Comparison of ENCODE assay signal across 8 mouse cellular contexts in genomic region chr3:38849536-38849935, GRCm38 (mm10). TPM values are rescaled to one million over a fixed set of nuclear protein-coding genes. Genes with fewer than 3 reads are reported as not detected.
A peak's percentile ranks its signal among the peaks of the same experiment; 100 is the strongest.
DNase-seq lines count a peak whose midpoint lies in the region; ATAC-seq and TF ChIP-seq lines count a peak whose summit lies in the region.

No protein-coding gene starts in this region.

- no peak for ATAC-seq in midbrain, embryonic 11.5 days (ENCODE audit: low FRiP score)
- ATAC-seq in hindbrain, embryonic 16.5 days: peak; percentile 76; the same call in 1 of the 2 replicates
- ATAC-seq in liver, postnatal 0 days: no peak

- no peaks in the 10 kb centered on the region for H3K9me3 ChIP-seq in midbrain, embryonic 11.5 days (ENCODE audit: control insufficient read depth, low read length)
- no peaks in the 10 kb centered on the region for H3K9me3 ChIP-seq in midbrain, embryonic 10.5 days (replicated peaks)
- H3K9me3 ChIP-seq in hindbrain, embryonic 16.5 days (ENCODE audit: control insufficient read depth, low read length): no peaks in the 10 kb centered on the region
- H3K9me3 ChIP-seq in liver, postnatal 0 days (ENCODE audit: low read length): no peaks in the 10 kb centered on the region

- H3K4me2 ChIP-seq in midbrain, embryonic 11.5 days: no peak overlapping the region
- H3K4me2 ChIP-seq in hindbrain, embryonic 16.5 days (ENCODE audit: low read length): no peak overlapping the region
- H3K4me2 ChIP-seq in liver, postnatal 0 days (ENCODE audit: low read depth, low read length): no peak overlapping the region

- no peak overlapping the region for H3K27ac ChIP-seq in midbrain, embryonic 11.5 days (ENCODE audit: low read depth, low read length)
- H3K27ac ChIP-seq in midbrain, embryonic 10.5 days (replicated peaks): no peak overlapping the region
- H3K27ac ChIP-seq in hindbrain, embryonic 16.5 days (ENCODE audit: low read depth, low read length): no peak overlapping the region
- H3K27ac ChIP-seq in liver, postnatal 0 days (ENCODE audit: low read depth): no peak overlapping the region

- H3K27me3 ChIP-seq in midbrain, embryonic 11.5 days (ENCODE audit: control insufficient read depth, insufficient read depth, low read length): no peaks in the 10 kb centered on the region
- H3K27me3 ChIP-seq in midbrain, embryonic 10.5 days (ENCODE audit: low read depth, poor library complexity, severe bottlenecking): no peaks in the 10 kb centered on the region
- H3K27me3 ChIP-seq in hindbrain, embryonic 16.5 days (replicated peaks; ENCODE audit: control insufficient read depth, insufficient read depth, low read length): no peaks in the 10 kb centered on the region
- no peaks in the 10 kb centered on the region for H3K27me3 ChIP-seq in liver, postnatal 0 days (ENCODE audit: insufficient read depth, low read length)

- 36% methylated on average over 6 of the region's 6 CpGs for WGBS in midbrain, embryonic 11.5 days
- WGBS in midbrain, embryonic 10.5 days: 41% methylated on average over 6 of the region's 6 CpGs
- 31% methylated on average over 6 of the region's 6 CpGs for WGBS in hindbrain, embryonic 16.5 days
- 28% methylated on average over 6 of the region's 6 CpGs for WGBS in liver, postnatal 0 days (ENCODE audit: insufficient replicate concordance)

- H3K4me1 ChIP-seq in midbrain, embryonic 11.5 days (ENCODE audit: control insufficient read depth, insufficient read depth, low read length): no peaks in the 10 kb centered on the region
- peaks cover 22% of the 10 kb centered on the region for H3K4me1 ChIP-seq in midbrain, embryonic 10.5 days
- no peaks in the 10 kb centered on the region for H3K4me1 ChIP-seq in hindbrain, embryonic 16.5 days (ENCODE audit: control insufficient read depth, insufficient read depth, low read depth, low read length)
- no peaks in the 10 kb centered on the region for H3K4me1 ChIP-seq in liver, postnatal 0 days (ENCODE audit: insufficient read depth)

- H3K4me3 ChIP-seq in midbrain, embryonic 11.5 days (ENCODE audit: low read depth, low read length): no peak overlapping the region
- H3K4me3 ChIP-seq in midbrain, embryonic 10.5 days: no peak overlapping the region
- H3K4me3 ChIP-seq in hindbrain, embryonic 16.5 days (ENCODE audit: low read length): no peak overlapping the region
- H3K4me3 ChIP-seq in liver, postnatal 0 days (ENCODE audit: low read depth, low read length): no peak overlapping the region

- no peaks in the 10 kb centered on the region for H3K36me3 ChIP-seq in midbrain, embryonic 11.5 days (ENCODE audit: control insufficient read depth, insufficient read depth, low read length)
- no peaks in the 10 kb centered on the region for H3K36me3 ChIP-seq in midbrain, embryonic 10.5 days
- H3K36me3 ChIP-seq in hindbrain, embryonic 16.5 days (ENCODE audit: control insufficient read depth, insufficient read depth, low read length): no peaks in the 10 kb centered on the region
- no peaks in the 10 kb centered on the region for H3K36me3 ChIP-seq in liver, postnatal 0 days (replicated peaks; ENCODE audit: insufficient read depth, low read length)

- DNase-seq in midbrain, embryonic 11.5 days (ENCODE audit: low spot score, missing footprints): peak; percentile 92
- no peak for DNase-seq in midbrain, embryonic 10.5 days (ENCODE audit: low spot score)
- DNase-seq in adrenal gland, postnatal 25 days: peak; percentile 32
- peak; percentile 77 for DNase-seq in embryo, embryonic 10.5 days (ENCODE audit: low spot score)
- peak; percentile 16 for DNase-seq in liver, postnatal 0 days
- peak; percentile 48 for DNase-seq in right cerebral cortex, postnatal 14 days
- no peak for DNase-seq in spleen, postnatal 14 days (ENCODE audit: low spot score in 2 of 2)

- no peak for TF ChIP-seq EP300 in liver, postnatal 0 days (IDR thresholded peaks at IDR 0.05; ENCODE audit: low read depth)

- no peak overlapping the region for H3K9ac ChIP-seq in midbrain, embryonic 11.5 days (ENCODE audit: low read length)
- H3K9ac ChIP-seq in hindbrain, embryonic 16.5 days (ENCODE audit: low read depth, low read length): no peak overlapping the region
- no peak overlapping the region for H3K9ac ChIP-seq in liver, postnatal 0 days (replicated peaks)

- peak; percentile 64 for TF ChIP-seq CTCF in liver, postnatal 0 days (IDR thresholded peaks at IDR 0.05; ENCODE audit: low read depth)

RNA-seq across cellular contexts. Expression of gene Fat4, which starts 37.2 kb away (rescaled TPM):
- polyA plus RNA-seq in midbrain, embryonic 11.5 days (2014; fragmentation: Nextera tagmentation; extraction: Ambion mirVana): 9.3 and 10.3 TPM in 2 replicates
- polyA plus RNA-seq in midbrain, embryonic 10.5 days (2016; fragmentation: Nextera tagmentation; extraction: Ambion mirVana): 5.1 and 6.6 TPM in 2 replicates
- total RNA-seq in adrenal gland, postnatal 25 days (2021): 23.7 and 39.6 TPM in 2 replicates
- 6.8 and 7.2 TPM in 2 replicates for polyA plus RNA-seq in hindbrain, embryonic 16.5 days (2015; fragmentation: Nextera tagmentation; extraction: Ambion mirVana)
- 0.22 and 0.26 TPM in 2 replicates for polyA plus RNA-seq in liver, postnatal 0 days (2015; fragmentation: Nextera tagmentation; extraction: Ambion mirVana)

Comparison
In these comparisons a context has a peak if more than half of its experiments do, and no peak if none do; other contexts are left out.
1. DNase-seq: peak in midbrain, embryonic 11.5 days (single experiment), adrenal gland, postnatal 25 days (single experiment), embryo, embryonic 10.5 days (single experiment), liver, postnatal 0 days (single experiment) and right cerebral cortex, postnatal 14 days (single experiment); none in midbrain, embryonic 10.5 days (single experiment) and spleen, postnatal 14 days (0 of 2).